Mouse (Mus musculus) midbrain, embryonic 11.5 days (tissue): ENCODE data around the gene H13. TPM values are rescaled to one million over a fixed set of nuclear protein-coding genes. Genes with fewer than 3 reads are reported as not detected.

ENCODE experiments used
- ATAC-seq: fragments of 200-750 bp; cut with Nextera tagmentation; 2 replicates; pipeline ENCODE4 v1.8.0; 2017; ENCODE audit warnings: moderate TSS enrichment, moderate library complexity; ENCODE audit not compliant: low FRiP score
- DNase-seq: peaks from one replicate; pipeline ENCODE4 v3.0.0; 2015; ENCODE audit warnings: low spot score; ENCODE audit errors: missing footprints
- H3K27ac ChIP-seq: fragments of 300-500 bp; sonication (generic); 2 replicates; pipeline ENCODE4 v1.5.1; 2014; ENCODE audit warnings: low read depth, low read length
- H3K27me3 ChIP-seq: fragments of 300-500 bp; sonication (generic); 2 replicates; pipeline ENCODE4 v1.6.1; 2014; ENCODE audit warnings: mild to moderate bottlenecking, low read length, moderate library complexity, mixed read lengths; ENCODE audit not compliant: control insufficient read depth, insufficient read depth
- H3K36me3 ChIP-seq: fragments of 300-500 bp; sonication (generic); 2 replicates; pipeline ENCODE4 v1.6.1; 2014; ENCODE audit warnings: mild to moderate bottlenecking, low read length, moderate library complexity, mixed read lengths; ENCODE audit not compliant: control insufficient read depth, insufficient read depth
- H3K4me1 ChIP-seq: fragments of 300-500 bp; sonication (generic); 2 replicates; pipeline ENCODE4 v1.6.1; 2014; ENCODE audit warnings: low read length; ENCODE audit not compliant: control insufficient read depth, insufficient read depth
- H3K4me2 ChIP-seq: fragments of 300-500 bp; sonication (generic); 2 replicates; pipeline ENCODE4 v1.6.1; 2014; ENCODE audit warnings: mild to moderate bottlenecking, moderate library complexity
- H3K4me3 ChIP-seq: fragments of 300-500 bp; sonication (generic); 2 replicates; pipeline ENCODE4 v1.5.1; 2014; ENCODE audit warnings: low read depth, low read length
- H3K9ac ChIP-seq: fragments of 300-500 bp; sonication (generic); 2 replicates; pipeline ENCODE4 v1.6.1; 2014; ENCODE audit warnings: low read length
- H3K9me3 ChIP-seq: fragments of 300-500 bp; sonication (generic); 2 replicates; pipeline ENCODE4 v1.6.1; 2016; ENCODE audit warnings: low read length; ENCODE audit not compliant: control insufficient read depth
- WGBS: fragments of 180-500 bp; shearing (Covaris S2); extraction: QIAGEN DNeasy Blood & Tissue Kit; methylation state at CpG from one replicate; pipeline ENCODE4 v1.1.7; 2014; 5-methylcytosine and 5-hydroxymethylcytosine counted together
- polyA plus RNA-seq: library from polyadenylated mRNA; unstranded; fragments of >200 nt; fragmentation: Nextera tagmentation; extraction: Ambion mirVana; gene quantifications from 2 replicates; pipeline ENCODE4 v1.2.1, GENCODE M21; 2014

The H13 gene
- polyA plus RNA-seq, 1 experiment from 2014 or later = 119 TPM

DNA sequence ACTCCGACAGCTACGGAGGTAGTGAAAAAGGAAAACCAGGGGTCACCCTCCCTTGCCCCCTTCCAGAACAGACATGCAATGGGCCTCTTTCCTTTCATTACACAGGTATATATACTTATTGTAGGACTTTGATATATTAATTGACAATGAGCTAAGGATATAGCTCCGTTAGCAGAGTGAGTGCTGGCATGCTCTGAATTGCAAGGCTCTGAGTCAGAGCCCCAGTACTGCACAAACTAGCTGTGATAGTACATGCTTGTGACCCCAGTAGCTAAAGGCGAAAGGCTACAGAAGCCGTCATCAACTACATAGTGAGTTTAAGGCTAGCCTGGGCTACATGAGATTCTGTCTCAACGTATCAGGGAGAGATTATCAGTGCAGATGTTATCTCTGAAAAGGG is 39.4 kb upstream of the H13 start:
- DNase-seq = no peak
- no peak overlapping the region for H3K27ac ChIP-seq
- WGBS = 85% methylated on average over 6 of the region's 6 CpGs
- no peak overlapping the region for H3K9ac ChIP-seq
- H3K27me3 ChIP-seq = peaks cover 31% of the 10 kb centered on the region
- H3K4me2 ChIP-seq = no peak overlapping the region
- H3K4me3 ChIP-seq = no peak overlapping the region
- peaks cover 7% of the 10 kb centered on the region for H3K4me1 ChIP-seq
- H3K9me3 ChIP-seq = no peaks in the 10 kb centered on the region
- ATAC-seq = no peak
- H3K36me3 ChIP-seq = no peaks in the 10 kb centered on the region

DNA sequence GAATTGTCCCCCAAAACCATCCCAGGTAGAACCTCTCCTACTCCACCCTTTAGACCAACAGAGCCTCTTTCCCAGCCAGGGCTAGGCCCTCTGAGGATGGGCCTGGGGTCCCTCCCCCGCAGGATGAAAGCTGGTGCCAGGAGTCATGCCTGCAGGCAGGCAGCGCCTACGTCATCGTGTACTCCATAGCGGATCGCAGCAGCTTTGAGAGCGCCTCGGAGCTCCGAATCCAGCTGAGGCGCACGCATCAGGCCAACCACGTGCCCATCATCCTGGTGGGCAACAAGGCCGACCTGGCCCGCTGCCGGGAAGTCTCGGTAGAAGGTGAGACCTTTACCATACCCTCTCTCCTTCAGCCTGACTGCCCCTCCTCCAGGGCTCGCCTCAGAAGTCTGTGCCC is 35.9 kb upstream of the H13 start:
- ATAC-seq (no peak), DNase-seq (no peak)
- Histone ChIP-seq H3K4me3 (no peak overlapping the region), H3K4me2 (no peak overlapping the region), H3K9me3 (no peaks in the 10 kb centered on the region), H3K27ac (no peak overlapping the region), H3K36me3 (no peaks in the 10 kb centered on the region), H3K27me3 (peaks cover 3% of the 10 kb centered on the region), H3K9ac (no peak overlapping the region), H3K4me1 (no peaks in the 10 kb centered on the region)
- WGBS = 46% methylated on average over 17 of the region's 17 CpGs

DNA sequence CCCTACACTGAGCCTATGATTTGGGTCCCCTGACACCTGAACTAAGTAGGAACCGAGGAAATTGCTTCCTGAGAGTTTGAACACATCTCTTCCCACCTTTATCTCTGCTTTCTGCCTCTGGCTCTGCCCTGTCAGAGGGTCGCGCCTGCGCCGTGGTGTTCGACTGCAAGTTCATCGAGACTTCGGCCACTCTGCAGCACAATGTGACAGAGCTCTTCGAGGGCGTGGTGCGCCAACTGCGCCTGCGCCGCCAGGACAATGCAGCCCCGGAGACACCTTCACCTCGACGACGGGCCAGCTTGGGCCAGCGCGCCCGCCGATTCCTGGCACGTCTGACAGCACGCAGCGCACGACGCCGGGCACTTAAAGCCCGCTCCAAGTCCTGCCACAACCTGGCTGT is 35.0 kb upstream of the H13 start:
- Histone ChIP-seq H3K27me3 (no peaks in the 10 kb centered on the region), H3K36me3 (no peaks in the 10 kb centered on the region), H3K4me1 (0 out of 2 replicates have a peak, but pooled peaks cover under 1% of the 10 kb centered on the region), H3K9ac (no peak overlapping the region), H3K4me2 (no peak overlapping the region), H3K4me3 (no peak overlapping the region), H3K9me3 (no peaks in the 10 kb centered on the region), H3K27ac (no peak overlapping the region)
- no peak for ATAC-seq
- WGBS = 76% methylated on average over 29 of the region's 29 CpGs
- no peak for DNase-seq

DNA sequence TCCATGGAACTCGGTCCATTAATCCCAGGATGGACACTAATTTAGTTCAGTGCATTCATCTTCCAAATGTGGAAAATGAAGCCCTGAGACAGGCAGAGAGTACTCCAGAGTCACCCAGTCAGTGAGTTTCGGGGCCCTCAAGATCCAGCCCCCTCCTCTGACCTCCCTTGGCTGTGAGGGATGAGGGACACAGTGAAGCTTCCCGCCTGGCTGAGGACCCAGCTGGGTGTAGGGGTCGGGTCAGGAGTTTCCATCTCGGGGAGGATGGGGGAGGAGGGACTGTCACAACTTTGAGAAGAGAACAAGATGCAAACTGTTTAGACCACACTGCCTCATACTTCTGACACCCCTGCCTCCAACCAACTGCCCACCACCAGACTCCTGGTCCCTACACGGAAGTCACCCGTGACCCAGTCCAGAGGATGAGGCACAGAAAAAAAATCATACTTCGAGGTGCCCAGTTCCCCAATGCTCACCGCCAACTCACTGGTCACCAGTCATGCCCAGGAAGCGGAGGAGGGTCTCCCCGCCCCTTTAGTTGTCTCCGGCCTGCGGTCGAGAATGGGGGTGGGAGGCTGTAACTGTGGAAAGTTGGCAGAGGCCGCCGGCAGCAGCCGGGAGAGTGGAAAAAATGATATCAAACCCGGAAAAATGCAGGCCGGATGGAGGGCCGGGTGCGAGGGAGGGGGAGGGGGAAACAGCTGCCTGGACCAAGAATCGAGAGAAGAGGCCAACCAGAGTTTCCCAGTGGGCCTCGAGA is 32.8 kb upstream of the H13 start:
- H3K9ac ChIP-seq = no peak overlapping the region
- H3K27ac ChIP-seq = no peak overlapping the region
- 77% methylated on average over 23 of the region's 23 CpGs for WGBS
- no peaks in the 10 kb centered on the region for H3K9me3 ChIP-seq
- no peak for DNase-seq
- H3K4me3 ChIP-seq = no peak overlapping the region
- no peak overlapping the region for H3K4me2 ChIP-seq
- peaks cover 5% of the 10 kb centered on the region; the same call in 1 of the 2 replicates for H3K4me1 ChIP-seq
- H3K27me3 ChIP-seq = no peaks in the 10 kb centered on the region
- no peaks in the 10 kb centered on the region for H3K36me3 ChIP-seq
- ATAC-seq = no peak

DNA sequence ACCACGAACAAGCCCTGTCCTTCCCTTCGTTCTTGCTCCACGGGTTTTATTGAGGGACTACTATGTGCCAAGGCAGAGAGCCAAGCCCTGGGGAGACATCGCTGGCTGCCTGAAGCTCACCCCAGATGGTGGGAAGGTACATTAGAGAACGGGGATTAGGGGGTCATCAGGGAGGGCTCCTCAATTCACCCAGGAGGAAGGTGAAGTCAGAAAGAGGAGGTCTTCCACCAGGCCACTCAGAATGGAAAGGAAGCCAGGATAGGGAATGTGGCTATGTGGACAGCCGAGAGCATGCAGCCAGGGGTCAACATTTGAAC is 32.3 kb upstream of the H13 start:
- Histone ChIP-seq H3K9me3 (no peaks in the 10 kb centered on the region), H3K27ac (no peak overlapping the region), H3K4me2 (no peak overlapping the region), H3K4me3 (no peak overlapping the region), H3K27me3 (no peaks in the 10 kb centered on the region), H3K4me1 (peaks cover 5% of the 10 kb centered on the region; the same call in 1 of the 2 replicates), H3K36me3 (no peaks in the 10 kb centered on the region), H3K9ac (no peak overlapping the region)
- DNase-seq (no peak), ATAC-seq (no peak)
- WGBS = 85% methylated on average over 6 of the region's 6 CpGs

DNA sequence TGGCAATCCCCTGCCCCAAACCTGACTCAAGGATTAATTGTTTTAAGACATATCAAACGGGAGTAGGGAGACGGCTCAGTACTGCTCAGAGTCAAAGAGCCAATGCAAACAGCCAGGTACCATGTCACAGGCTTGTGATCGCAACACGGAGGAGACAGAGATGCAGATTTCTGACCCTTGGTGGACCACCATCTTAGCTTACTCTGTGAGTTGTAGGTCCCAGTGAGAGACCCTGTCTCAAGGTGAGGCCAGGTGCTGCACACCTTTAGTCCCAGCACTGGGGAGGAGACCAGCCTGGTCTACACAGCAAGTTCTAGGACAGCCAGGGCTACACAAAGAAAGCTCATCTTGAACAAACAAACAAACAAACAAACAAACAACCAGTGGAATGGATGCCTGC is 31.9 kb upstream of the H13 start:
- no peak for DNase-seq
- Histone ChIP-seq H3K27ac (no peak overlapping the region), H3K36me3 (no peaks in the 10 kb centered on the region), H3K4me1 (peaks cover 5% of the 10 kb centered on the region; the same call in 1 of the 2 replicates), H3K4me3 (no peak overlapping the region), H3K27me3 (no peaks in the 10 kb centered on the region), H3K9ac (no peak overlapping the region), H3K4me2 (no peak overlapping the region), H3K9me3 (no peaks in the 10 kb centered on the region)
- 88% methylated on average over 4 of the region's 4 CpGs for WGBS
- ATAC-seq = no peak

DNA sequence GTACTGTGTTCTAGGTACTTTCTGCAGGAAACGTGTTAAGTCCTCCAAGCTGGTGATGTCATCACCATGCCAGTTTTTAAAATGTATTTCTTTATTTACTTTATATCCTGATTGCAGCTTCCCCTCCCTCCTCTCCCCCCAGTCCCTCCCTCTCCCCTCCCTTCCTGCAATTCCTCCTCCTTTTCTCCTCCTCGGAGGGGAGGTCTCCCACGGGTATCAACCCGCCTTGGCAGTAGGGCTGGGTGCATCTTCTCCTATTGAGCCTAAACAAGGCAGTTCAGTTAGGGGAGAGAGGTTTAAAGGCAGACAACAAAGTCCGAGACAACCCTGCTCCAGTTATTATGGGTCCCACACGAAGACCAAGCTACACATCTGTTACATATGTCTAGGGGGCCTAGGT is 30.4 kb upstream of the H13 start:
- no peak for ATAC-seq
- no peaks in the 10 kb centered on the region for H3K9me3 ChIP-seq
- no peaks in the 10 kb centered on the region for H3K36me3 ChIP-seq
- no peak for DNase-seq
- no peak overlapping the region for H3K9ac ChIP-seq
- H3K4me3 ChIP-seq = no peak overlapping the region
- 57% methylated on average over 6 of the region's 6 CpGs for WGBS
- H3K27ac ChIP-seq = no peak overlapping the region
- no peaks in the 10 kb centered on the region for H3K27me3 ChIP-seq
- H3K4me2 ChIP-seq = no peak overlapping the region
- peaks cover 5% of the 10 kb centered on the region; the same call in 1 of the 2 replicates for H3K4me1 ChIP-seq

DNA sequence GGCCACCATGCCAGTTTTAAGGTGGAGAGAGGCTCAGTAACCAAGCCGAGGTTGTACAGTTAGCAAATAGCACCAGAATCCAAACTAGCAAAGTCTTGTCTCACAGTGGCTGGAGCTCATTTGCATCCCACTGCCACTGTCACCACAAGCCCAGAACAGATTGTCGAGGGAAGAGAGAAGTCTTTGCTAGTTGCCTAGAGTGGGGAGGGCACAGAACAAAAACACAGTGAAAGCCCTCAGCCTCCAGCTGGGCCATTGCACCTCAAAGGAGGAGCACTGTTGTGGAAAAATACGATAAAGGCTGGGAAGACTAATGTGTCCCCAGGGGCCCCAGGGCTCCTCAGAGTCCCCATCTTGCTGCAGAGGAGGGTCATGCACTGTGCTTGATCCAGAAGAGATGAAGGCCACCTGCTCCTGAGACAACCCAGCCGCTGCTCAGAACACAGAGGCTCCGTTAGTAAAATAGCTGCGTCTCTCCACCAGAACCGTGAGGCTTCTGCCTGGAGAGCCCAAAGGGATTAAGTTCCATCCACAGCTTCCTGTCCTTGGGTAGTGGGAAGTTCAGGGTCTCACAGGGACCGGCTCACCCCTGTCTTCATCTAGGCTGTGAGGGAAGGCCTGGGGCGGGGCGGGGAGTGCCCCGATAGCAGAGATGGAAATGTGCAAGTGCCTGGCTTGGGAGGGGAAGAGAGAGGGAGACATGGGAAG is 29.7 kb upstream of the H13 start:
- no peaks in the 10 kb centered on the region for H3K27me3 ChIP-seq
- no peaks in the 10 kb centered on the region for H3K9me3 ChIP-seq
- no peak overlapping the region for H3K4me3 ChIP-seq
- 20% methylated on average over 11 of the region's 11 CpGs for WGBS
- no peaks in the 10 kb centered on the region for H3K36me3 ChIP-seq
- DNase-seq (peak; percentile 87), ATAC-seq (no peak)
- H3K4me1 ChIP-seq = peaks cover 5% of the 10 kb centered on the region; the same call in 1 of the 2 replicates
- no peak overlapping the region; the same call in 1 of the 2 replicates for H3K9ac ChIP-seq
- H3K4me2 ChIP-seq = no peak overlapping the region
- peak overlapping the region; percentile 14; the same call in 1 of the 2 replicates for H3K27ac ChIP-seq

DNA sequence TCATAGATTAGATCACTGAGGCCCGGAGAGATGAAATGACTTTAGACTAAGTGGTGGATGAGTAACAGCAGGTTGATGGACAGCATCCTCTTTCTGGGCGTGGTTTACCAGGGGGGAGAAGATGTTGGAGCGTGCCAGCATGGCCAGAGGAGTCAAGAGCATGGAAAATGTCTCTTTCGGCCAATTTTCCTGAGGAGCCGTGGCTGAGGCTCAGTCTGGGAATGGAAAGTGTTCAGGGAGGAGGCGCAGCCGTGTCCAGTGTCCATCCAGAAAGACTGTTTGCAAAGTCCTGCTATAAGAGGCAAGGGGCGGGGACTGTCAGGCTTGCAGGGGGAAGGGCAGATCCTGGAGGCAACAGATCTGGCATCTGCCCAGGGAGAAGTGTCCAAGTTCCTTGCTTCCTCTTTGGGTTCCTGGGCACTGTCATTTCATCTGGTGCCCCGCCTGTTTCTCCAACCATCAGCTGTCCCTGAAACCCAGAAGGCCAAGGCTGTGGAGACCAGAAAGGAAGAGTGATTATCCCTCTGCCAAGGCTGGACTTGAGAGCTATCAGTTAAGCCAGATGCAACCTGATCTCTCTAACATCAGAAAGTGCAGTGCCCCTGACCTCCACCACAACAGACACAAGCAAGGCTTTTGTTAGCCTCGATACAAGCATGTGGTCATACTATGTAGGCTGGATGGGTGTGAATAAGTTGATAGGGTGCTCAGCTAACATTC is 16.2 kb upstream of the H13 start:
- H3K9ac ChIP-seq = no peak overlapping the region
- no peak for DNase-seq
- ATAC-seq = no peak
- no peaks in the 10 kb centered on the region for H3K9me3 ChIP-seq
- no peaks in the 10 kb centered on the region for H3K27me3 ChIP-seq
- H3K4me1 ChIP-seq = peaks cover 4% of the 10 kb centered on the region; the same call in 1 of the 2 replicates
- 78% methylated on average over 10 of the region's 10 CpGs for WGBS
- H3K4me3 ChIP-seq = no peak overlapping the region
- H3K4me2 ChIP-seq = no peak overlapping the region
- H3K36me3 ChIP-seq = no peaks in the 10 kb centered on the region
- H3K27ac ChIP-seq = no peak overlapping the region
